Mouse (Mus musculus): ENCODE results near the gene Cyp2f2. TPM values are rescaled to one million over a fixed set of nuclear protein-coding genes. Genes with fewer than 3 reads are reported as not detected.

Cyp2f2 gene
- polyA plus RNA-seq, 1 experiment from 2014 or later = not detected

GRCm38 (mm10) chr7:27111987-27112386, 7.7 kb upstream of the Cyp2f2 start:
- Histone ChIP-seq H3K9ac (replicated peaks; ENCODE audit: low read depth, low read length) (no peak overlapping the region), H3K4me3 (ENCODE audit: low read depth, low read length) (no peak overlapping the region), H3K4me2 (ENCODE audit: low read depth, low read length) (no peak overlapping the region), H3K4me1 (ENCODE audit: control insufficient read depth, insufficient read depth, low read length) (no peaks in the 10 kb centered on the region), H3K9me3 (ENCODE audit: control insufficient read depth, low read length) (no peaks in the 10 kb centered on the region), H3K27ac (ENCODE audit: low read depth, low read length) (no peak overlapping the region), H3K27me3 (ENCODE audit: control insufficient read depth, insufficient read depth, low read length) (no peaks in the 10 kb centered on the region), H3K36me3 (ENCODE audit: control insufficient read depth, insufficient read depth, low read length) (no peaks in the 10 kb centered on the region)
- 85% methylated on average over 3 of the region's 3 CpGs for WGBS
- no peak for ATAC-seq (ENCODE audit: low read depth)

- ATAC-seq (ENCODE audit: low read depth) = no peak
- Histone ChIP-seq H3K36me3 (ENCODE audit: control insufficient read depth, insufficient read depth, low read length) (no peaks in the 10 kb centered on the region), H3K4me3 (ENCODE audit: low read depth, low read length) (no peak overlapping the region), H3K9ac (replicated peaks; ENCODE audit: low read depth, low read length) (no peak overlapping the region), H3K4me2 (ENCODE audit: low read depth, low read length) (no peak overlapping the region), H3K27ac (ENCODE audit: low read depth, low read length) (no peak overlapping the region), H3K9me3 (ENCODE audit: control insufficient read depth, low read length) (no peaks in the 10 kb centered on the region), H3K27me3 (ENCODE audit: control insufficient read depth, insufficient read depth, low read length) (no peaks in the 10 kb centered on the region), H3K4me1 (ENCODE audit: control insufficient read depth, insufficient read depth, low read length) (no peaks in the 10 kb centered on the region)
- 74% methylated on average over 4 of the region's 4 CpGs for WGBS
These were observed 1.6 kb upstream of the Cyp2f2 start for GRCm38 (mm10) chr7:27118033-27118511.

- Histone ChIP-seq H3K27me3 (ENCODE audit: control insufficient read depth, insufficient read depth, low read length) (no peaks in the 10 kb centered on the region), H3K4me1 (ENCODE audit: control insufficient read depth, insufficient read depth, low read length) (no peaks in the 10 kb centered on the region), H3K4me2 (ENCODE audit: low read depth, low read length) (no peak overlapping the region), H3K27ac (ENCODE audit: low read depth, low read length) (no peak overlapping the region), H3K9ac (replicated peaks; ENCODE audit: low read depth, low read length) (no peak overlapping the region), H3K4me3 (ENCODE audit: low read depth, low read length) (no peak overlapping the region), H3K9me3 (ENCODE audit: control insufficient read depth, low read length) (no peaks in the 10 kb centered on the region), H3K36me3 (ENCODE audit: control insufficient read depth, insufficient read depth, low read length) (no peaks in the 10 kb centered on the region)
- ATAC-seq (ENCODE audit: low read depth) = no peak
- 81% methylated on average over 5 of the region's 5 CpGs for WGBS
These were observed 4.7 kb downstream of the Cyp2f2 start for GRCm38 (mm10) chr7:27124305-27124832.

GRCm38 (mm10) chr7:27124969-27125368, 5.3 kb downstream of the Cyp2f2 start:
- no peak overlapping the region for H3K27ac ChIP-seq (ENCODE audit: low read depth, low read length)
- no peaks in the 10 kb centered on the region for H3K27me3 ChIP-seq (ENCODE audit: control insufficient read depth, insufficient read depth, low read length)
- no peak overlapping the region for H3K4me3 ChIP-seq (ENCODE audit: low read depth, low read length)
- WGBS = 93% methylated on average over 4 of the region's 4 CpGs
- no peak overlapping the region for H3K4me2 ChIP-seq (ENCODE audit: low read depth, low read length)
- no peaks in the 10 kb centered on the region for H3K9me3 ChIP-seq (ENCODE audit: control insufficient read depth, low read length)
- ATAC-seq (ENCODE audit: low read depth) = no peak
- no peaks in the 10 kb centered on the region for H3K4me1 ChIP-seq (ENCODE audit: control insufficient read depth, insufficient read depth, low read length)
- no peak overlapping the region for H3K9ac ChIP-seq (replicated peaks; ENCODE audit: low read depth, low read length)
- H3K36me3 ChIP-seq (ENCODE audit: control insufficient read depth, insufficient read depth, low read length) = no peaks in the 10 kb centered on the region

GRCm38 (mm10) chr7:27128162-27128561, 8.5 kb downstream of the Cyp2f2 start:
- Histone ChIP-seq H3K9me3 (ENCODE audit: control insufficient read depth, low read length) (no peaks in the 10 kb centered on the region), H3K27ac (ENCODE audit: low read depth, low read length) (no peak overlapping the region), H3K36me3 (ENCODE audit: control insufficient read depth, insufficient read depth, low read length) (no peaks in the 10 kb centered on the region), H3K9ac (replicated peaks; ENCODE audit: low read depth, low read length) (no peak overlapping the region), H3K4me1 (ENCODE audit: control insufficient read depth, insufficient read depth, low read length) (no peaks in the 10 kb centered on the region), H3K4me3 (ENCODE audit: low read depth, low read length) (no peak overlapping the region), H3K4me2 (ENCODE audit: low read depth, low read length) (no peak overlapping the region), H3K27me3 (ENCODE audit: control insufficient read depth, insufficient read depth, low read length) (no peaks in the 10 kb centered on the region)
- ATAC-seq (ENCODE audit: low read depth) = peak; percentile 34; the same call in 1 of the 2 replicates
- 52% methylated on average over 3 of the region's 3 CpGs for WGBS

- Histone ChIP-seq H3K27ac (ENCODE audit: low read depth, low read length) (no peak overlapping the region), H3K4me3 (ENCODE audit: low read depth, low read length) (no peak overlapping the region), H3K9ac (replicated peaks; ENCODE audit: low read depth, low read length) (no peak overlapping the region), H3K36me3 (ENCODE audit: control insufficient read depth, insufficient read depth, low read length) (no peaks in the 10 kb centered on the region), H3K9me3 (ENCODE audit: control insufficient read depth, low read length) (no peaks in the 10 kb centered on the region), H3K27me3 (ENCODE audit: control insufficient read depth, insufficient read depth, low read length) (no peaks in the 10 kb centered on the region), H3K4me2 (ENCODE audit: low read depth, low read length) (no peak overlapping the region), H3K4me1 (ENCODE audit: control insufficient read depth, insufficient read depth, low read length) (no peaks in the 10 kb centered on the region)
- 94% methylated on average over 13 of the region's 13 CpGs for WGBS
- no peak for ATAC-seq (ENCODE audit: low read depth)
These were observed 9.2 kb downstream of the Cyp2f2 start for GRCm38 (mm10) chr7:27128946-27129345.

GRCm38 (mm10) chr7:27129811-27130210, 10.1 kb downstream of the Cyp2f2 start:
- H3K27me3 ChIP-seq (ENCODE audit: control insufficient read depth, insufficient read depth, low read length) = no peaks in the 10 kb centered on the region
- no peaks in the 10 kb centered on the region for H3K9me3 ChIP-seq (ENCODE audit: control insufficient read depth, low read length)
- WGBS = 87% methylated on average over 12 of the region's 12 CpGs
- H3K4me1 ChIP-seq (ENCODE audit: control insufficient read depth, insufficient read depth, low read length) = no peaks in the 10 kb centered on the region
- no peak overlapping the region for H3K9ac ChIP-seq (replicated peaks; ENCODE audit: low read depth, low read length)
- H3K27ac ChIP-seq (ENCODE audit: low read depth, low read length) = no peak overlapping the region
- H3K36me3 ChIP-seq (ENCODE audit: control insufficient read depth, insufficient read depth, low read length) = no peaks in the 10 kb centered on the region
- H3K4me2 ChIP-seq (ENCODE audit: low read depth, low read length) = no peak overlapping the region
- no peak for ATAC-seq (ENCODE audit: low read depth)
- H3K4me3 ChIP-seq (ENCODE audit: low read depth, low read length) = no peak overlapping the region

GRCm38 (mm10) chr7:27130521-27131370, 11.0 kb downstream of the Cyp2f2 start:
- no peak for ATAC-seq (ENCODE audit: low read depth)
- Histone ChIP-seq H3K4me3 (ENCODE audit: low read depth, low read length) (no peak overlapping the region), H3K4me1 (ENCODE audit: control insufficient read depth, insufficient read depth, low read length) (no peaks in the 10 kb centered on the region), H3K27me3 (ENCODE audit: control insufficient read depth, insufficient read depth, low read length) (no peaks in the 10 kb centered on the region), H3K9me3 (ENCODE audit: control insufficient read depth, low read length) (no peaks in the 10 kb centered on the region), H3K36me3 (ENCODE audit: control insufficient read depth, insufficient read depth, low read length) (no peaks in the 10 kb centered on the region), H3K4me2 (ENCODE audit: low read depth, low read length) (no peak overlapping the region), H3K9ac (replicated peaks; ENCODE audit: low read depth, low read length) (no peak overlapping the region), H3K27ac (ENCODE audit: low read depth, low read length) (no peak overlapping the region)
- WGBS = 91% methylated on average over 22 of the region's 22 CpGs

GRCm38 (mm10) chr7:27131387-27131786, 11.7 kb downstream of the Cyp2f2 start:
- H3K9me3 ChIP-seq (ENCODE audit: control insufficient read depth, low read length) = no peaks in the 10 kb centered on the region
- H3K27ac ChIP-seq (ENCODE audit: low read depth, low read length) = no peak overlapping the region
- no peaks in the 10 kb centered on the region for H3K4me1 ChIP-seq (ENCODE audit: control insufficient read depth, insufficient read depth, low read length)
- no peak overlapping the region for H3K4me2 ChIP-seq (ENCODE audit: low read depth, low read length)
- 71% methylated on average over 2 of the region's 2 CpGs for WGBS
- H3K27me3 ChIP-seq (ENCODE audit: control insufficient read depth, insufficient read depth, low read length) = no peaks in the 10 kb centered on the region
- no peaks in the 10 kb centered on the region for H3K36me3 ChIP-seq (ENCODE audit: control insufficient read depth, insufficient read depth, low read length)
- ATAC-seq (ENCODE audit: low read depth) = no peak
- H3K4me3 ChIP-seq (ENCODE audit: low read depth, low read length) = no peak overlapping the region
- H3K9ac ChIP-seq (replicated peaks; ENCODE audit: low read depth, low read length) = no peak overlapping the region
